Mouse (Mus musculus) myocyte (in vitro differentiated cells): ENCODE measurements at regions not wholly inside any gene's neighbourhood (a gene's known extent, or its start where the extent isn't known, plus 50 kb on each side); places are given as distances from the start of the nearest gene placed in this dataset.

Experiments used
- H3K27me3 ChIP-seq: one replicate; pipeline ENCODE4 v1.6.1; 2011; ENCODE audit not compliant: control insufficient read depth, insufficient read depth, insufficient read length
- H3K36me3 ChIP-seq: one replicate; pipeline ENCODE4 v1.6.1; 2011; ENCODE audit not compliant: control insufficient read depth, insufficient read depth
- H3K4me2 ChIP-seq: one replicate; pipeline ENCODE4 v1.6.1; 2011; ENCODE audit warnings: low read depth, control low read depth
- H3K4me3 ChIP-seq: one replicate; pipeline ENCODE4 v1.5.1; 2011; ENCODE audit warnings: mild to moderate bottlenecking, control low read depth, moderate library complexity
- H3K79me2 ChIP-seq: one replicate; pipeline ENCODE4 v1.6.1; 2011; ENCODE audit not compliant: control insufficient read depth, insufficient read depth
- H3ac ChIP-seq: one replicate; pipeline ENCODE4 v1.6.1; 2011; ENCODE audit not compliant: control insufficient read depth, insufficient read length
- CEBPB ChIP-seq: IDR thresholded peaks from 2 replicates; pipeline ENCODE4 v1.6.1; 2011; ENCODE audit warnings: mild to moderate bottlenecking, moderate library complexity; ENCODE audit not compliant: poor library complexity, insufficient read depth, severe bottlenecking
- E2F4 ChIP-seq: IDR thresholded peaks from one replicate; pipeline ENCODE4 v1.6.1; 2011; ENCODE audit warnings: mild to moderate bottlenecking, control low read depth, moderate library complexity; ENCODE audit not compliant: insufficient read depth
- MAX ChIP-seq: IDR thresholded peaks from one replicate; pipeline ENCODE4 v1.6.1; 2011; ENCODE audit warnings: low read depth, mild to moderate bottlenecking, control low read depth
- MYOD1 ChIP-seq, 3 experiments: IDR thresholded peaks; one replicate each; pipeline ENCODE4 v1.6.1; 2011; ENCODE audit warnings: control low read depth in 2 of 3, low read depth in 2 of 3, mild to moderate bottlenecking in 2 of 3, moderate library complexity in 1 of 3; ENCODE audit not compliant: insufficient read length in 2 of 3, control insufficient read depth in 1 of 3
- MYOG ChIP-seq, 3 experiments: IDR thresholded peaks; one replicate each; pipeline ENCODE4 v1.6.1; 2011; ENCODE audit warnings: control low read depth in 2 of 3, low read depth in 2 of 3, mild to moderate bottlenecking in 2 of 3; ENCODE audit not compliant: insufficient read length in 2 of 3, control insufficient read depth in 1 of 3, insufficient read depth in 1 of 3
- POLR2A ChIP-seq: IDR thresholded peaks from one replicate; pipeline ENCODE4 v1.6.1; 2011; ENCODE audit warnings: low read depth, mild to moderate bottlenecking, control low read depth, moderate library complexity; ENCODE audit not compliant: insufficient read length
- POLR2AphosphoS2 ChIP-seq: IDR thresholded peaks from one replicate; pipeline ENCODE4 v1.6.1; 2011; ENCODE audit warnings: low read depth, control low read depth; ENCODE audit not compliant: insufficient read length
- REST ChIP-seq: IDR thresholded peaks from one replicate; pipeline ENCODE4 v1.6.1; 2011; ENCODE audit warnings: mild to moderate bottlenecking, control low read depth, moderate library complexity; ENCODE audit not compliant: insufficient read depth, insufficient read length
- SRF ChIP-seq: IDR thresholded peaks from one replicate; pipeline ENCODE4 v1.6.1; 2011; ENCODE audit warnings: low read depth; ENCODE audit not compliant: control insufficient read depth, insufficient read length
- TCF12 ChIP-seq: IDR thresholded peaks from one replicate; pipeline ENCODE4 v1.6.1; 2011; ENCODE audit warnings: mild to moderate bottlenecking, control low read depth; ENCODE audit not compliant: poor library complexity, insufficient read depth, severe bottlenecking
- TCF3 ChIP-seq: IDR thresholded peaks from one replicate; pipeline ENCODE4 v1.6.1; 2011; ENCODE audit warnings: low read depth, control low read depth; ENCODE audit not compliant: insufficient read length
- USF1 ChIP-seq: IDR thresholded peaks from one replicate; pipeline ENCODE4 v1.6.1; 2011; ENCODE audit warnings: low read depth, mild to moderate bottlenecking, control low read depth, moderate library complexity

DNA sequence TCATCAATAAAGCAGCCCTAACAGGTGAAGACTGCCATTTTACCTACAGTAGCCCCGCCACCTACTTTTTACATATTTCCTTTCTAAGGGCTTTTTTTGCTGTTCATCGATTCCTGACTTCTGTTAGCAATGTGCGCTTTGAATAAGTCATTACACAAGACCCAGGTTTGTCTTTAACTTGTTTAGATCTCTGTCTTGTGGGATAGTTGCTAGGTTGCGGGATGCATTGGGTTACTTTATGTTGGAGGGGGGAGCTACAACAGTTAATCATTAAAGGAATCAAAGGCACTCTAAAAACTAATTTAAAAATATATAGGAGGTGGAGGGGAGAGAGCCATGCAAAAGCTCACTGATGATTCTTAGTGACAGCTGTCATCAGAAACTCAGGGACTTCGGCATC is 202.3 kb downstream of the Stim2 start:
- Histone ChIP-seq H3K4me3 (no peak overlapping the region), H3ac (no peak overlapping the region), H3K4me2 (no peak overlapping the region), H3K27me3 (peaks cover 46% of the 10 kb centered on the region), H3K36me3 (no peaks in the 10 kb centered on the region), H3K79me2 (no peaks in the 10 kb centered on the region)
- TF ChIP-seq POLR2A (no peak), TCF12 (no peak), MAX (no peak), REST (no peak), MYOG (IDR thresholded peaks at IDR 0.05; ENCODE audit: control insufficient read depth in 1 of 3, insufficient read depth in 1 of 3, insufficient read length in 2 of 3, low read depth in 2 of 3) (no peak), SRF (no peak), TCF3 (no peak), CEBPB (no peak), USF1 (no peak)

DNA sequence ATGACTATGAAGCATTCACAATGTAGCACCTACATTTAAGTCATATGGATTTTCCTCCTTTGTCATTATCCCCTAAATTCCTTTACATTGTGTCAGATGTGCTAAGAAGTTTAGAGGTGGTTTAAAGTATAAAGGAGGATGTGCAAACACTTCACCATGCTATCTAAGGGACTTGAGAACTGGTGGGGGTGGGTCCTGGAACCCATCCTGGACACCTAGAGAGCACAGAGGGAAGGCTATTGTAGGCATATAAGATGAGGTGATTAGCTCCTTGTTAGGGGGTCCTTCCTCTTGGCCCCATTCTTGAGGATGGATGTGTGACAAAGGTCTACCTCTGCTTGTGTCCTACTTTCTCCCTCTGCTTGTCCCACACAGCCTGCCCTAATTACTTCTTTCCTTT is 213.2 kb downstream of the Stim2 start:
- H3ac ChIP-seq, result no peak overlapping the region
- no peaks in the 10 kb centered on the region for H3K79me2 ChIP-seq
- no peaks in the 10 kb centered on the region for H3K36me3 ChIP-seq
- peaks cover 13% of the 10 kb centered on the region for H3K27me3 ChIP-seq
- H3K4me3 ChIP-seq, result no peak overlapping the region
- no peak overlapping the region for H3K4me2 ChIP-seq
- no peak for TF ChIP-seq TCF12
- no peak for TF ChIP-seq E2F4
- TF ChIP-seq MYOG (IDR thresholded peaks at IDR 0.05; ENCODE audit: control insufficient read depth in 1 of 3, insufficient read depth in 1 of 3, insufficient read length in 2 of 3, low read depth in 2 of 3), result no peak
- no peak for TF ChIP-seq MYOD1 (IDR thresholded peaks at IDR 0.05; ENCODE audit: control insufficient read depth in 1 of 3, insufficient read length in 2 of 3, low read depth in 2 of 3)
- TF ChIP-seq POLR2A, result no peak
- no peak for TF ChIP-seq SRF
- no peak for TF ChIP-seq MAX
- no peak for TF ChIP-seq TCF3
- TF ChIP-seq REST, result no peak
- no peak for TF ChIP-seq CEBPB
- no peak for TF ChIP-seq USF1
- TF ChIP-seq POLR2AphosphoS2, result no peak

- H3K4me3 ChIP-seq, result no peak overlapping the region
- H3K4me2 ChIP-seq, result no peak overlapping the region
- H3ac ChIP-seq, result no peak overlapping the region
- TF ChIP-seq REST (no peak), MYOG (IDR thresholded peaks at IDR 0.05; ENCODE audit: control insufficient read depth in 1 of 3, insufficient read depth in 1 of 3, insufficient read length in 2 of 3, low read depth in 2 of 3) (no peak), TCF3 (no peak), SRF (no peak), TCF12 (no peak), MYOD1 (IDR thresholded peaks at IDR 0.05; ENCODE audit: control insufficient read depth in 1 of 3, insufficient read length in 2 of 3, low read depth in 2 of 3) (no peak), POLR2AphosphoS2 (no peak), POLR2A (no peak), USF1 (no peak), E2F4 (no peak), MAX (no peak), CEBPB (no peak)
- peaks cover 7% of the 10 kb centered on the region for H3K27me3 ChIP-seq
- no peaks in the 10 kb centered on the region for H3K36me3 ChIP-seq
- no peaks in the 10 kb centered on the region for H3K79me2 ChIP-seq
Measured at GRCm38 (mm10) chr5:54212038-54212589, 213.8 kb downstream of the Stim2 start.

DNA sequence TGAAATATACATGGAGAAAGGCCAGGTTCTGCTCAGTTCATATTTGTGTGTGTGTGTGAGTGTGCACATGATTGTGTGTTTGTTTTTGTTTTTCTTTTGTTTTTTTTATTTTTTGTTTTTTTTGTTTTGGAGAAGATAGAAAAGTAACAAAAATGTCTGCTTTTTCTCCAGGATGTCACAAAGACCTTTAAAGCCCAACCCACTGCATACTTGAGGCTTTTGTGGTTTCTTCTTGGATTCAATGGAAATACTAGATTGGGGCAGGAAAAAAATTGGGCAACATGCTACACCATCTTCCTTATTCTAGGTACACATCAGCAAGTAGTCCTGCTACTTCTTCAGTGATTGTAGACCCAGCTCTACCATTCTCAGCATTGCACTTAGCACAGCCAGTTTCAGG is 226.7 kb downstream of the Stim2 start:
- Histone ChIP-seq H3K4me3 (no peak overlapping the region), H3K79me2 (no peaks in the 10 kb centered on the region), H3ac (no peak overlapping the region), H3K4me2 (no peak overlapping the region), H3K36me3 (no peaks in the 10 kb centered on the region), H3K27me3 (no peaks in the 10 kb centered on the region)
- no peak for TF ChIP-seq MYOG (IDR thresholded peaks at IDR 0.05; ENCODE audit: control insufficient read depth in 1 of 3, insufficient read depth in 1 of 3, insufficient read length in 2 of 3, low read depth in 2 of 3)
- TF ChIP-seq MYOD1 (IDR thresholded peaks at IDR 0.05; ENCODE audit: control insufficient read depth in 1 of 3, insufficient read length in 2 of 3, low read depth in 2 of 3), result no peak
- no peak for TF ChIP-seq SRF
- TF ChIP-seq CEBPB, result no peak
- no peak for TF ChIP-seq REST
- TF ChIP-seq USF1, result no peak
- TF ChIP-seq TCF3, result no peak
- no peak for TF ChIP-seq POLR2AphosphoS2
- TF ChIP-seq POLR2A, result no peak
- no peak for TF ChIP-seq E2F4
- TF ChIP-seq TCF12, result no peak
- TF ChIP-seq MAX, result no peak

DNA sequence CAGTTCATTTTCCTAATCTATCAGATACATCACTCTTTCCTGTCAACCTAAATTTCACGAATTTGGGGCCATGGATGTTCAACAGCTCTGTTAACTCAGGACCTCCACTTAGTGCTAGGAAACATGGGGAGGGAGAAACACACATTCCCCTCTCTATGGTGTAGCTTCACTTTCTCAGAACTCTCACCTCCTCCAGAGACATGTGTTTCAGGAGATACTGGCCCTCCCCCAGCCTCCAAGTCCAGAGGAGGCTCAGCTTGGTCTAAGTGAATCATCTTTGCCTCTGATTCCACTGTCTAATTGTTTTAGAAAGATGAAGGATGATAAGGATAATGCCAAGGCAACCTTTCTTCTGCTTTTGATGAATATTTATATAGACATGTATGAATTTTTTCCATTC is 236.3 kb downstream of the Stim2 start:
- Histone ChIP-seq H3K4me2 (no peak overlapping the region), H3ac (no peak overlapping the region), H3K4me3 (no peak overlapping the region), H3K79me2 (no peaks in the 10 kb centered on the region), H3K27me3 (no peaks in the 10 kb centered on the region), H3K36me3 (no peaks in the 10 kb centered on the region)
- TF ChIP-seq E2F4 (no peak), TCF3 (no peak), MAX (no peak), REST (no peak), POLR2A (no peak), CEBPB (no peak), MYOD1 (IDR thresholded peaks at IDR 0.05; ENCODE audit: control insufficient read depth in 1 of 3, insufficient read length in 2 of 3, low read depth in 2 of 3) (no peak), TCF12 (no peak), MYOG (IDR thresholded peaks at IDR 0.05; ENCODE audit: control insufficient read depth in 1 of 3, insufficient read depth in 1 of 3, insufficient read length in 2 of 3, low read depth in 2 of 3) (no peak), POLR2AphosphoS2 (no peak), USF1 (no peak), SRF (no peak)
